Mouse (Mus musculus): ENCODE results near the gene Togaram2.

- no peak for TF ChIP-seq ZC3H11A (IDR thresholded peaks at IDR 0.05; ENCODE audit: borderline replicate concordance, low read depth, low read length)
- TF ChIP-seq MAFK (IDR thresholded peaks at IDR 0.05; ENCODE audit: insufficient read depth, low read depth, low read length): no peak
- no peak for TF ChIP-seq HCFC1 (IDR thresholded peaks at IDR 0.05; ENCODE audit: borderline replicate concordance, insufficient read depth, low read length)
- TF ChIP-seq ZNF384 (IDR thresholded peaks at IDR 0.05; ENCODE audit: low read depth, low read length): no peak
Measured at GRCm38 (mm10) chr17:71633350-71633749, 39.7 kb upstream of the Togaram2 start.
